In the genomic region with DNA sequence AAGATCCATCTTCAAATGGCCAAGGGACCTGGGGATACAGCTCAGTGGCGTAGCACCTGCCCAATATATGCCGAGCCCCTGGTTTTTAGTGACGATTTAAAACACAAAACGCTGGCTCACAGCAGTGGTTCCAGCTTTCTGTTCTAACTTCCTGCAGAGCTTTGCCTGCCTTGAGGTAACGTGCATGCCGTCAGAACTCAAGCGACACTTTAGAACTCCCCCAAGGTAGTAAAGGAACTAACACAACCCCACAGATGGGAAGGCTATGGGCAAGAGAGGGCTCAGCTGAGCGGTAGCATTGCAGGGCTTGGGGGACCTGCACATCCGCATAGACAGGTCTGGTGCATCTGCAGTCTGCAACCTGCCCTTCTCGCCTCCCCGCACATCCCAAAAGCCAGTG, we compare ENCODE assay signal across 12 mouse cellular contexts.
DNase-seq lines count a peak whose midpoint lies in the region; ATAC-seq lines count a peak whose summit lies in the region.
"Had no signal": no experiment of that assay in that cellular context is flagged by ENCODE, and none has a peak within 500 bp of the region (broad histone marks: within the 10 kb centered on the region; RNA-seq: fewer than 3 reads in every experiment).

No protein-coding gene starts in this region.

- no peaks in the 10 kb centered on the region for H3K9me3 ChIP-seq in heart, embryonic 15.5 days (replicated peaks)
- no peaks in the 10 kb centered on the region for H3K9me3 ChIP-seq in midbrain, embryonic 16.5 days (replicated peaks; ENCODE audit: control insufficient read depth, low read length, poor library complexity, severe bottlenecking)
- H3K9me3 ChIP-seq in midbrain, embryonic 10.5 days (replicated peaks), result 0 out of 2 replicates have a peak, but pooled peaks cover 4% of the 10 kb centered on the region

- H3K4me1 ChIP-seq in heart, embryonic 15.5 days (replicated peaks), result peaks cover 4% of the 10 kb centered on the region; the same call in 1 of the 2 replicates
- H3K4me1 ChIP-seq in midbrain, embryonic 16.5 days (ENCODE audit: control insufficient read depth, insufficient read depth, low read length), result no peaks in the 10 kb centered on the region
- 0 out of 2 replicates have a peak, but pooled peaks cover 3% of the 10 kb centered on the region for H3K4me1 ChIP-seq in midbrain, embryonic 10.5 days
- H3K4me1 ChIP-seq: neural tube, embryonic 12.5 days had no signal

- no peak overlapping the region for H3K4me2 ChIP-seq in heart, embryonic 15.5 days
- H3K4me2 ChIP-seq in midbrain, embryonic 16.5 days (ENCODE audit: low read length), result no peak overlapping the region
- H3K4me2 ChIP-seq: neural tube, embryonic 12.5 days had no signal

- no peak for DNase-seq in heart, postnatal 36 days
- DNase-seq in midbrain, embryonic 10.5 days (ENCODE audit: low spot score), result no peak
- peak; percentile 68 for DNase-seq in naive thymus-derived CD4-positive, alpha-beta T cell, adult 2 months (ENCODE audit: low read depth)
- DNase-seq in thymus, postnatal 36 days, result peak; percentile 62 to 72
- DNase-seq in kidney, postnatal 25 days, result no peak
- no peak for DNase-seq in ovary, adult 18-20 months (ENCODE audit: low spot score)
- DNase-seq: layer of hippocampus, adult 9-11 months; lung, adult 18-20 months had no signal

- intact Hi-C loops in heart, postnatal 36 days (cut with DNase I), result no loop called here

- no peak overlapping the region for H3K9ac ChIP-seq in heart, embryonic 15.5 days
- H3K9ac ChIP-seq in midbrain, embryonic 16.5 days (ENCODE audit: low read depth, low read length), result 0 out of 2 replicates have a peak overlapping the region, but pooled peaks have one; percentile 3
- H3K9ac ChIP-seq: neural tube, embryonic 12.5 days had no signal

- WGBS in heart, embryonic 15.5 days, result 67% methylated on average over 11 of the region's 11 CpGs
- WGBS in midbrain, embryonic 16.5 days, result 68% methylated on average over 11 of the region's 11 CpGs
- 72% methylated on average over 11 of the region's 11 CpGs for WGBS in midbrain, embryonic 10.5 days

- 0 out of 2 replicates have a peak overlapping the region, but pooled peaks have one; percentile 33 for H3K4me3 ChIP-seq in heart, embryonic 15.5 days
- H3K4me3 ChIP-seq in midbrain, embryonic 16.5 days (ENCODE audit: low read depth, low read length), result no peak overlapping the region
- H3K4me3 ChIP-seq in midbrain, embryonic 10.5 days, result no peak overlapping the region
- H3K4me3 ChIP-seq: neural tube, embryonic 12.5 days had no signal

- H3K27me3 ChIP-seq in heart, embryonic 15.5 days, result 0 out of 2 replicates have a peak, but pooled peaks cover 3% of the 10 kb centered on the region
- no peaks in the 10 kb centered on the region; the same call in 1 of the 2 replicates for H3K27me3 ChIP-seq in midbrain, embryonic 16.5 days (ENCODE audit: control insufficient read depth, insufficient read depth, low read depth, low read length)
- no peaks in the 10 kb centered on the region for H3K27me3 ChIP-seq in midbrain, embryonic 10.5 days (ENCODE audit: low read depth, poor library complexity, severe bottlenecking)
- H3K27me3 ChIP-seq: CH12.LX; neural tube, embryonic 12.5 days had no signal

- no peak overlapping the region for H3K27ac ChIP-seq in heart, embryonic 15.5 days
- no peak overlapping the region for H3K27ac ChIP-seq in midbrain, embryonic 16.5 days (ENCODE audit: low read length)
- H3K27ac ChIP-seq in midbrain, embryonic 10.5 days (replicated peaks), result no peak overlapping the region
- H3K27ac ChIP-seq: neural tube, embryonic 12.5 days had no signal

- no peaks in the 10 kb centered on the region for H3K36me3 ChIP-seq in heart, embryonic 15.5 days
- H3K36me3 ChIP-seq in midbrain, embryonic 16.5 days (ENCODE audit: control insufficient read depth, insufficient read depth, low read length), result no peaks in the 10 kb centered on the region
- no peaks in the 10 kb centered on the region for H3K36me3 ChIP-seq in midbrain, embryonic 10.5 days
- H3K36me3 ChIP-seq: neural tube, embryonic 12.5 days had no signal

- no peak for ATAC-seq in heart, embryonic 15.5 days (replicated peaks; ENCODE audit: insufficient number of reproducible peaks, insufficient read depth, low FRiP score, low read depth)
- no peak for ATAC-seq in midbrain, embryonic 16.5 days

Comparison
In these comparisons a context has a peak if more than half of its experiments do, and no peak if none do; other contexts are left out.
1. DNase-seq: peak in naive thymus-derived CD4-positive, alpha-beta T cell, adult 2 months (single experiment) and thymus, postnatal 36 days (2 of 2); none in heart, postnatal 36 days (0 of 2), midbrain, embryonic 10.5 days (single experiment), kidney, postnatal 25 days (0 of 2) and ovary, adult 18-20 months (single experiment).